8 mouse cellular contexts compared by ENCODE assay signal in genomic region chr8:124859466-124859865, GRCm38 (mm10). TPM values are rescaled to one million over a fixed set of nuclear protein-coding genes. Genes with fewer than 3 reads are reported as not detected.
DNase-seq lines count a peak whose midpoint lies in the region; ATAC-seq and TF ChIP-seq lines count a peak whose summit lies in the region.

No protein-coding gene starts in this region.

- peaks cover 6% of the 10 kb centered on the region for H3K4me1 ChIP-seq in liver, adult 2 months (ENCODE audit: control insufficient read depth, insufficient read depth, low read length)
- H3K4me1 ChIP-seq in liver, embryonic 12.5 days = peaks cover 61% of the 10 kb centered on the region
- peaks cover 4% of the 10 kb centered on the region; the same call in 1 of the 2 replicates for H3K4me1 ChIP-seq in intestine, embryonic 15.5 days (replicated peaks)

- ATAC-seq in liver, embryonic 12.5 days = no peak
- no peak for ATAC-seq in intestine, embryonic 15.5 days

- H3K27ac ChIP-seq in liver, adult 2 months (replicated peaks; ENCODE audit: insufficient read depth, low read depth, low read length) = no peak overlapping the region
- no peak overlapping the region for H3K27ac ChIP-seq in liver, embryonic 12.5 days
- H3K27ac ChIP-seq in intestine, embryonic 15.5 days = no peak overlapping the region

- no peak overlapping the region for H3K4me3 ChIP-seq in liver, adult 2 months (ENCODE audit: insufficient read depth, low read depth, low read length)
- H3K4me3 ChIP-seq in liver, embryonic 12.5 days = no peak overlapping the region
- H3K4me3 ChIP-seq in intestine, embryonic 15.5 days (replicated peaks) = no peak overlapping the region

- peaks cover 25% of the 10 kb centered on the region for H3K36me3 ChIP-seq in liver, adult 2 months (ENCODE audit: control insufficient read depth, insufficient read depth, low read length)
- peaks cover 68% of the 10 kb centered on the region for H3K36me3 ChIP-seq in liver, embryonic 12.5 days
- H3K36me3 ChIP-seq in intestine, embryonic 15.5 days = peaks cover 50% of the 10 kb centered on the region

- peaks cover 20% of the 10 kb centered on the region; the same call in 1 of the 2 replicates for H3K79me2 ChIP-seq in liver, adult 2 months (ENCODE audit: control insufficient read depth, insufficient read depth, low read length)

- H3K27me3 ChIP-seq in liver, adult 2 months (ENCODE audit: control insufficient read depth, insufficient read depth, low read length) = no peaks in the 10 kb centered on the region
- no peaks in the 10 kb centered on the region for H3K27me3 ChIP-seq in liver, embryonic 12.5 days (replicated peaks)
- no peaks in the 10 kb centered on the region for H3K27me3 ChIP-seq in intestine, embryonic 15.5 days (replicated peaks)

- H3K9ac ChIP-seq in liver, adult 2 months (ENCODE audit: low read depth, low read length) = no peak overlapping the region
- H3K9ac ChIP-seq in liver, embryonic 12.5 days = no peak overlapping the region
- H3K9ac ChIP-seq in intestine, embryonic 15.5 days = no peak overlapping the region

- peak; percentile 67 for TF ChIP-seq CTCF in liver, adult 2 months (IDR thresholded peaks at IDR 0.05; ENCODE audit: low read depth, low read length)

- intact Hi-C loops in heart, postnatal 10 days (cut with DNase I) = no loop called here

- H3K4me2 ChIP-seq in liver, embryonic 12.5 days = no peak overlapping the region
- no peak overlapping the region for H3K4me2 ChIP-seq in intestine, embryonic 15.5 days (replicated peaks)

- TF ChIP-seq POLR2A in liver, adult 2 months (IDR thresholded peaks at IDR 0.05; ENCODE audit: extremely low read depth, insufficient read depth, low read length) = no peak

- H3K9me3 ChIP-seq in liver, embryonic 12.5 days (replicated peaks) = no peaks in the 10 kb centered on the region; the same call in 1 of the 2 replicates
- 0 out of 2 replicates have a peak, but pooled peaks cover 6% of the 10 kb centered on the region for H3K9me3 ChIP-seq in intestine, embryonic 15.5 days

- DNase-seq in cerebellum, postnatal 14 days = peak; percentile 29 to 54
- no peak for DNase-seq in cerebellum, adult 9-11 months
- no peak for DNase-seq in liver, adult 2 months (ENCODE audit: extremely low read depth, low read depth, low spot score)
- peak; percentile 41 to 50 for DNase-seq in heart, postnatal 10 days
- peak; percentile 54 for DNase-seq in testis, postnatal 10 days (ENCODE audit: low spot score)
- no peak for DNase-seq in right cerebral cortex, adult 2 months (ENCODE audit: low spot score in 2 of 2)

RNA-seq across cellular contexts. Expression of gene Gnpat, which starts 3.4 kb away (rescaled TPM):
- total RNA-seq in liver, adult 2 months (2014; rRNA removed) = 25.0 and 30.1 TPM in 2 replicates
- polyA plus RNA-seq in liver, adult 2 months (2012; rRNA removed) = 27.5 and 28.7 TPM in 2 replicates
- polyA plus RNA-seq in liver, embryonic 12.5 days (2016; fragmentation: Nextera tagmentation; extraction: Ambion mirVana) = 62.3 and 66.2 TPM in 2 replicates
- 100 to 1,000 TPM; 128 to 129 TPM for total RNA-seq in heart, postnatal 10 days (2021)
- 82.6 and 83.9 TPM in 2 replicates for polyA plus RNA-seq in intestine, embryonic 15.5 days (2015; fragmentation: Nextera tagmentation; extraction: Ambion mirVana)

RNA-seq across cellular contexts. Expression of gene 2810004N23Rik, which starts 3.5 kb away (rescaled TPM):
- total RNA-seq in liver, adult 2 months (2014; rRNA removed) = 17.7 and 18.7 TPM in 2 replicates
- 11.5 and 13.1 TPM in 2 replicates for polyA plus RNA-seq in liver, adult 2 months (2012; rRNA removed)
- polyA plus RNA-seq in liver, embryonic 12.5 days (2016; fragmentation: Nextera tagmentation; extraction: Ambion mirVana) = 39.6 and 40.8 TPM in 2 replicates
- 10 to 100 TPM; 40.6 to 43.8 TPM for total RNA-seq in heart, postnatal 10 days (2021)
- 44.8 and 48.6 TPM in 2 replicates for polyA plus RNA-seq in intestine, embryonic 15.5 days (2015; fragmentation: Nextera tagmentation; extraction: Ambion mirVana)

RNA-seq across cellular contexts. Expression of gene Exoc8, which starts 38.0 kb away (rescaled TPM):
- total RNA-seq in liver, adult 2 months (2014; rRNA removed) = 7.0 and 8.3 TPM in 2 replicates
- 4.3 and 4.7 TPM in 2 replicates for polyA plus RNA-seq in liver, adult 2 months (2012; rRNA removed)
- polyA plus RNA-seq in liver, embryonic 12.5 days (2016; fragmentation: Nextera tagmentation; extraction: Ambion mirVana) = 9.4 and 10.5 TPM in 2 replicates
- 10 to 100 TPM; 19.5 to 20.5 TPM for total RNA-seq in heart, postnatal 10 days (2021)
- 7.5 and 7.8 TPM in 2 replicates for polyA plus RNA-seq in intestine, embryonic 15.5 days (2015; fragmentation: Nextera tagmentation; extraction: Ambion mirVana)

RNA-seq across cellular contexts. Expression of gene Sprtn, which starts 38.2 kb away (rescaled TPM):
- total RNA-seq in liver, adult 2 months (2014; rRNA removed) = 5.4 and 6.3 TPM in 2 replicates
- 4.4 and 4.8 TPM in 2 replicates for polyA plus RNA-seq in liver, adult 2 months (2012; rRNA removed)
- 11.1 and 12.4 TPM in 2 replicates for polyA plus RNA-seq in liver, embryonic 12.5 days (2016; fragmentation: Nextera tagmentation; extraction: Ambion mirVana)
- 10 to 100 TPM; 16.0 to 18.9 TPM for total RNA-seq in heart, postnatal 10 days (2021)
- polyA plus RNA-seq in intestine, embryonic 15.5 days (2015; fragmentation: Nextera tagmentation; extraction: Ambion mirVana) = 8.4 and 8.5 TPM in 2 replicates

Comparison
In these comparisons a context has a peak if more than half of its experiments do, and no peak if none do; other contexts are left out.
1. DNase-seq: peak in cerebellum, postnatal 14 days (2 of 2), heart, postnatal 10 days (2 of 2) and testis, postnatal 10 days (single experiment); none in cerebellum, adult 9-11 months (single experiment), liver, adult 2 months (single experiment) and right cerebral cortex, adult 2 months (0 of 2).